Mouse (Mus musculus): Measurements from ENCODE around the gene Smn1. TPM values are rescaled to one million over a fixed set of nuclear protein-coding genes. Genes with fewer than 3 reads are reported as not detected.
"Not testable (repeated sequence)": the region's sequence is repeated elsewhere in the genome, so short reads cannot be mapped to it uniquely, and the experiment has no call there.

The Smn1 gene
- polyA plus RNA-seq, 1 experiment from 2014 or later = 48.5 TPM

- H3K9ac ChIP-seq = no peak overlapping the region
- H3K36me3 ChIP-seq (replicated peaks; ENCODE audit: control insufficient read depth, insufficient read depth) = peaks cover 25% of the 10 kb centered on the region
- 87% methylated on average over 8 of the region's 8 CpGs for WGBS
- H3K9me3 ChIP-seq (ENCODE audit: control insufficient read depth, low read length) = no peaks in the 10 kb centered on the region
- no peak overlapping the region for H3K4me2 ChIP-seq (replicated peaks)
- no peak for DNase-seq (ENCODE audit: low spot score)
- H3K4me3 ChIP-seq (replicated peaks; ENCODE audit: low read length) = no peak overlapping the region
- no peak for ATAC-seq (ENCODE audit: low FRiP score)
- no peaks in the 10 kb centered on the region for H3K27me3 ChIP-seq (ENCODE audit: control insufficient read depth, insufficient read depth, low read length)
- H3K4me1 ChIP-seq (replicated peaks; ENCODE audit: control insufficient read depth, insufficient read depth, low read length) = no peaks in the 10 kb centered on the region
- H3K27ac ChIP-seq = no peak overlapping the region
Observed at GRCm38 (mm10) chr13:100141646-100142314, 17.1 kb downstream of the Smn1 start.

- Histone ChIP-seq H3K9ac (no peak overlapping the region), H3K4me1 (replicated peaks; ENCODE audit: control insufficient read depth, insufficient read depth, low read length) (no peaks in the 10 kb centered on the region), H3K4me3 (replicated peaks; ENCODE audit: low read length) (no peak overlapping the region), H3K27ac (no peak overlapping the region), H3K4me2 (replicated peaks) (no peak overlapping the region), H3K36me3 (replicated peaks; ENCODE audit: control insufficient read depth, insufficient read depth) (no peaks in the 10 kb centered on the region), H3K27me3 (ENCODE audit: control insufficient read depth, insufficient read depth, low read length) (no peaks in the 10 kb centered on the region), H3K9me3 (ENCODE audit: control insufficient read depth, low read length) (no peaks in the 10 kb centered on the region)
- DNase-seq (ENCODE audit: low spot score) (no peak), ATAC-seq (ENCODE audit: low FRiP score) (no peak)
- 56% methylated on average over 1 of the region's 1 CpGs for WGBS
Observed at GRCm38 (mm10) chr13:100152659-100153058, 28.0 kb downstream of the Smn1 start.

GRCm38 (mm10) chr13:100156624-100157023 lies 32.0 kb downstream of the Smn1 start:
- no peak for DNase-seq (ENCODE audit: low spot score)
- no peak overlapping the region for H3K9ac ChIP-seq
- H3K36me3 ChIP-seq (replicated peaks; ENCODE audit: control insufficient read depth, insufficient read depth) = no peaks in the 10 kb centered on the region
- no peak overlapping the region for H3K27ac ChIP-seq
- no peak overlapping the region for H3K4me2 ChIP-seq (replicated peaks)
- WGBS = 93% methylated on average over 3 of the region's 3 CpGs
- no peaks in the 10 kb centered on the region for H3K4me1 ChIP-seq (replicated peaks; ENCODE audit: control insufficient read depth, insufficient read depth, low read length)
- H3K4me3 ChIP-seq (replicated peaks; ENCODE audit: low read length) = no peak overlapping the region
- no peaks in the 10 kb centered on the region for H3K9me3 ChIP-seq (ENCODE audit: control insufficient read depth, low read length)
- H3K27me3 ChIP-seq (ENCODE audit: control insufficient read depth, insufficient read depth, low read length) = no peaks in the 10 kb centered on the region
- ATAC-seq (ENCODE audit: low FRiP score) = no peak

GRCm38 (mm10) chr13:100161171-100161870 lies 36.7 kb downstream of the Smn1 start:
- 92% methylated on average over 11 of the region's 11 CpGs for WGBS
- H3K36me3 ChIP-seq (replicated peaks; ENCODE audit: control insufficient read depth, insufficient read depth); H3K4me2 ChIP-seq (replicated peaks): not testable (repeated sequence)

GRCm38 (mm10) chr13:100162467-100162866 lies 37.8 kb downstream of the Smn1 start:
- not testable (repeated sequence) for H3K4me3 ChIP-seq (replicated peaks; ENCODE audit: low read length); H3K9ac ChIP-seq; DNase-seq (ENCODE audit: low spot score); H3K4me2 ChIP-seq (replicated peaks); H3K27ac ChIP-seq; H3K36me3 ChIP-seq (replicated peaks; ENCODE audit: control insufficient read depth, insufficient read depth); ATAC-seq (ENCODE audit: low FRiP score); H3K27me3 ChIP-seq (ENCODE audit: control insufficient read depth, insufficient read depth, low read length); H3K9me3 ChIP-seq (ENCODE audit: control insufficient read depth, low read length); H3K4me1 ChIP-seq (replicated peaks; ENCODE audit: control insufficient read depth, insufficient read depth, low read length)

More at GRCm38 (mm10) chr13:100161171-100161870, 36.7 kb downstream of the Smn1 start:
- not testable (repeated sequence) for H3K9ac ChIP-seq; H3K27ac ChIP-seq; DNase-seq (ENCODE audit: low spot score); H3K27me3 ChIP-seq (ENCODE audit: control insufficient read depth, insufficient read depth, low read length); H3K4me3 ChIP-seq (replicated peaks; ENCODE audit: low read length); H3K4me1 ChIP-seq (replicated peaks; ENCODE audit: control insufficient read depth, insufficient read depth, low read length); ATAC-seq (ENCODE audit: low FRiP score); H3K9me3 ChIP-seq (ENCODE audit: control insufficient read depth, low read length)

- not testable (repeated sequence) for ATAC-seq (ENCODE audit: low FRiP score); H3K4me1 ChIP-seq (replicated peaks; ENCODE audit: control insufficient read depth, insufficient read depth, low read length); H3K4me2 ChIP-seq (replicated peaks); DNase-seq (ENCODE audit: low spot score); H3K27me3 ChIP-seq (ENCODE audit: control insufficient read depth, insufficient read depth, low read length); H3K9me3 ChIP-seq (ENCODE audit: control insufficient read depth, low read length); H3K36me3 ChIP-seq (replicated peaks; ENCODE audit: control insufficient read depth, insufficient read depth); H3K27ac ChIP-seq; H3K9ac ChIP-seq; H3K4me3 ChIP-seq (replicated peaks; ENCODE audit: low read length)
- 76% methylated on average over 2 of the region's 2 CpGs for WGBS
Observed at GRCm38 (mm10) chr13:100166378-100166777, 41.7 kb downstream of the Smn1 start.

- not testable (repeated sequence) for H3K9ac ChIP-seq; H3K4me3 ChIP-seq (replicated peaks; ENCODE audit: low read length); H3K4me1 ChIP-seq (replicated peaks; ENCODE audit: control insufficient read depth, insufficient read depth, low read length); H3K9me3 ChIP-seq (ENCODE audit: control insufficient read depth, low read length); H3K36me3 ChIP-seq (replicated peaks; ENCODE audit: control insufficient read depth, insufficient read depth); ATAC-seq (ENCODE audit: low FRiP score); H3K4me2 ChIP-seq (replicated peaks); DNase-seq (ENCODE audit: low spot score); H3K27ac ChIP-seq; H3K27me3 ChIP-seq (ENCODE audit: control insufficient read depth, insufficient read depth, low read length)
- 85% methylated on average over 3 of the region's 5 CpGs for WGBS
Observed at GRCm38 (mm10) chr13:100174360-100174759, 49.7 kb downstream of the Smn1 start.

- not testable (repeated sequence) for H3K27ac ChIP-seq; ATAC-seq (ENCODE audit: low FRiP score); H3K9ac ChIP-seq; H3K9me3 ChIP-seq (ENCODE audit: control insufficient read depth, low read length); H3K4me3 ChIP-seq (replicated peaks; ENCODE audit: low read length); H3K27me3 ChIP-seq (ENCODE audit: control insufficient read depth, insufficient read depth, low read length); DNase-seq (ENCODE audit: low spot score); H3K36me3 ChIP-seq (replicated peaks; ENCODE audit: control insufficient read depth, insufficient read depth); H3K4me2 ChIP-seq (replicated peaks); H3K4me1 ChIP-seq (replicated peaks; ENCODE audit: control insufficient read depth, insufficient read depth, low read length)
Observed at GRCm38 (mm10) chr13:100183111-100183510, 58.5 kb downstream of the Smn1 start.

Measured in hindbrain, embryonic 14.5 days (tissue).